Mouse (Mus musculus) heart, postnatal 0 days (tissue): ENCODE measurements around the gene Pde4d.

Experiments used
- CTCF ChIP-seq: IDR thresholded peaks from 2 replicates; pipeline ENCODE4 v1.5.1; 2016; ENCODE audit warnings: antibody characterized with exemption, control low read depth, low read depth
- EP300 ChIP-seq: IDR thresholded peaks from 2 replicates; pipeline ENCODE4 v1.6.1; 2016; ENCODE audit warnings: antibody characterized with exemption, low read depth

DNA sequence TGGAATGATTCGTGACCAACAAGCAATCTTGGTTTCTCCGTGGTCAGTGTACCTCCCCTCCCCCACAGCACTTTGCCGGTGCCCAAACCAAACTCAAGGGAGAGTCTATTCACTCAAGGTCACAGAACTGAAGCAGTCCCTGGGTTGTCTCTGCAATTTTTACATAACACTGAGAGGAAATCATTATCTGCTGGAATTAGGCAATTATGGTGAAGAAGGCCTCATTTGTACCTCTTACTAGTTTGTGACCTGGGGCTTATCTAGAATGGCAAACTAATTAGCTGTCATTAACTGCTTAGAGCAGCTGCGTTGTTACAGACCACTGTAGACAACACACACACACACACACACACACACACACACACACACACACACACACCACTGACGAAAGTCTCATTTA is 1325.4 kb downstream of the Pde4d start:
- TF ChIP-seq CTCF (no peak), EP300 (no peak)
